Mouse (Mus musculus) forebrain, embryonic 13.5 days (tissue): ENCODE results near the gene Wnt9a. TPM values are rescaled to one million over a fixed set of nuclear protein-coding genes. Genes with fewer than 3 reads are reported as not detected.
A peak's percentile ranks its signal among the peaks of the same experiment; 100 is the strongest.

ENCODE experiments used
- ATAC-seq: fragments of 200-750 bp; cut with Nextera tagmentation; 2 replicates; pipeline ENCODE4 v1.8.0; 2017
- H3K27ac ChIP-seq: fragments of 300-500 bp; sonication (generic); 2 replicates; pipeline ENCODE4 v1.5.1; 2015; ENCODE audit warnings: inconsistent platforms, mild to moderate bottlenecking, moderate library complexity
- H3K27me3 ChIP-seq: fragments of 300-500 bp; sonication (generic); 2 replicates; pipeline ENCODE4 v1.6.1; 2015; ENCODE audit warnings: mild to moderate bottlenecking, inconsistent platforms
- H3K36me3 ChIP-seq: fragments of 300-500 bp; sonication (generic); 2 replicates; pipeline ENCODE4 v1.6.1; 2015; ENCODE audit warnings: mild to moderate bottlenecking, inconsistent platforms; ENCODE audit not compliant: poor library complexity, severe bottlenecking
- H3K4me1 ChIP-seq: fragments of 300-500 bp; sonication (generic); 2 replicates; pipeline ENCODE4 v1.6.1; 2015; ENCODE audit warnings: inconsistent platforms
- H3K4me2 ChIP-seq: fragments of 300-500 bp; sonication (generic); 2 replicates; pipeline ENCODE4 v1.6.1; 2015; ENCODE audit warnings: inconsistent platforms, mild to moderate bottlenecking, moderate library complexity
- H3K4me3 ChIP-seq: fragments of 300-500 bp; sonication (generic); 2 replicates; pipeline ENCODE4 v1.5.1; 2015; ENCODE audit warnings: mild to moderate bottlenecking, inconsistent platforms
- H3K9ac ChIP-seq: fragments of 300-500 bp; sonication (generic); 2 replicates; pipeline ENCODE4 v1.6.1; 2015; ENCODE audit warnings: mild to moderate bottlenecking, inconsistent platforms
- H3K9me3 ChIP-seq: fragments of 300-500 bp; sonication (generic); replicated peaks from 2 replicates; pipeline ENCODE4 v1.6.1; 2016; ENCODE audit warnings: inconsistent platforms
- WGBS: fragments of 180-500 bp; shearing (Covaris S2); methylation state at CpG from one replicate; pipeline ENCODE4 v1.1.7; 2015; 5-methylcytosine and 5-hydroxymethylcytosine counted together
- polyA plus RNA-seq: library from polyadenylated mRNA; unstranded; fragments of >200 nt; fragmentation: Nextera tagmentation; extraction: Ambion mirVana; gene quantifications from 2 replicates; pipeline ENCODE4 v1.2.1, GENCODE M21; 2015

Gene Wnt9a
- polyA plus RNA-seq, 1 experiment from 2014 or later = 1.8 TPM

GRCm38 (mm10) chr11:59324777-59325176 lies 18.0 kb downstream of the Wnt9a start:
- H3K4me1 ChIP-seq = peaks cover 12% of the 10 kb centered on the region
- no peak overlapping the region for H3K4me2 ChIP-seq
- H3K9ac ChIP-seq = no peak overlapping the region
- no peaks in the 10 kb centered on the region for H3K27me3 ChIP-seq
- H3K4me3 ChIP-seq = no peak overlapping the region
- no peaks in the 10 kb centered on the region for H3K36me3 ChIP-seq
- no peak overlapping the region for H3K27ac ChIP-seq
- no peaks in the 10 kb centered on the region for H3K9me3 ChIP-seq
- WGBS = 89% methylated on average over 5 of the region's 5 CpGs
- ATAC-seq = no peak

- Histone ChIP-seq H3K4me3 (no peak overlapping the region), H3K4me1 (peaks cover 17% of the 10 kb centered on the region), H3K9ac (no peak overlapping the region), H3K9me3 (no peaks in the 10 kb centered on the region), H3K27ac (no peak overlapping the region), H3K4me2 (no peak overlapping the region), H3K36me3 (no peaks in the 10 kb centered on the region), H3K27me3 (peaks cover 11% of the 10 kb centered on the region)
- no peak for ATAC-seq
- 88% methylated on average over 18 of the region's 18 CpGs for WGBS
These were observed 20.9 kb downstream of the Wnt9a start for GRCm38 (mm10) chr11:59327625-59328024.

GRCm38 (mm10) chr11:59329616-59330015 lies 22.9 kb downstream of the Wnt9a start:
- no peak for ATAC-seq
- H3K4me2 ChIP-seq = no peak overlapping the region
- no peak overlapping the region for H3K4me3 ChIP-seq
- 0 out of 2 replicates have a peak overlapping the region, but pooled peaks have one; percentile 18 for H3K9ac ChIP-seq
- H3K27me3 ChIP-seq = peaks cover 20% of the 10 kb centered on the region
- H3K36me3 ChIP-seq = no peaks in the 10 kb centered on the region
- peak overlapping the region; percentile 41 for H3K27ac ChIP-seq
- H3K4me1 ChIP-seq = peaks cover 17% of the 10 kb centered on the region
- WGBS = 1% methylated on average over 6 of the region's 6 CpGs
- no peaks in the 10 kb centered on the region for H3K9me3 ChIP-seq

- 41% methylated on average over 5 of the region's 5 CpGs for WGBS
- ATAC-seq = 0 out of 2 replicates have a peak, but pooled peaks have one; percentile 53
These were observed 23.8 kb downstream of the Wnt9a start for GRCm38 (mm10) chr11:59330560-59330959.

GRCm38 (mm10) chr11:59331167-59331869 lies 24.6 kb downstream of the Wnt9a start:
- Histone ChIP-seq H3K9me3 (no peaks in the 10 kb centered on the region), H3K9ac (no peak overlapping the region)
- no peak for ATAC-seq

More at GRCm38 (mm10) chr11:59330560-59330959, 23.8 kb downstream of the Wnt9a start:
- Histone ChIP-seq H3K4me3 (no peak overlapping the region), H3K27me3 (peaks cover 22% of the 10 kb centered on the region), H3K9me3 (no peaks in the 10 kb centered on the region), H3K4me2 (no peak overlapping the region), H3K36me3 (no peaks in the 10 kb centered on the region), H3K27ac (no peak overlapping the region), H3K4me1 (peaks cover 17% of the 10 kb centered on the region), H3K9ac (0 out of 2 replicates have a peak overlapping the region, but pooled peaks have one; percentile 12)

GRCm38 (mm10) chr11:59332938-59333337 lies 26.2 kb downstream of the Wnt9a start:
- Histone ChIP-seq H3K36me3 (no peaks in the 10 kb centered on the region), H3K9ac (no peak overlapping the region), H3K4me1 (peaks cover 23% of the 10 kb centered on the region), H3K4me2 (no peak overlapping the region), H3K9me3 (no peaks in the 10 kb centered on the region), H3K27ac (no peak overlapping the region), H3K4me3 (no peak overlapping the region), H3K27me3 (peaks cover 22% of the 10 kb centered on the region)
- 33% methylated on average over 9 of the region's 9 CpGs for WGBS
- no peak for ATAC-seq

More at GRCm38 (mm10) chr11:59331167-59331869, 24.6 kb downstream of the Wnt9a start:
- Histone ChIP-seq H3K27me3 (peaks cover 22% of the 10 kb centered on the region), H3K4me1 (peaks cover 20% of the 10 kb centered on the region), H3K36me3 (no peaks in the 10 kb centered on the region), H3K4me2 (no peak overlapping the region), H3K4me3 (no peak overlapping the region), H3K27ac (no peak overlapping the region)
- WGBS = 82% methylated on average over 16 of the region's 16 CpGs

- H3K9ac ChIP-seq = no peak overlapping the region
- H3K27ac ChIP-seq = no peak overlapping the region
- 83% methylated on average over 4 of the region's 4 CpGs for WGBS
- no peaks in the 10 kb centered on the region for H3K9me3 ChIP-seq
- H3K27me3 ChIP-seq = peaks cover 22% of the 10 kb centered on the region
- no peak overlapping the region for H3K4me2 ChIP-seq
- peaks cover 8% of the 10 kb centered on the region for H3K4me1 ChIP-seq
- no peak overlapping the region for H3K4me3 ChIP-seq
- H3K36me3 ChIP-seq = no peaks in the 10 kb centered on the region
- no peak for ATAC-seq
These were observed 28.4 kb downstream of the Wnt9a start for GRCm38 (mm10) chr11:59335150-59335549.

- Histone ChIP-seq H3K27me3 (peaks cover 22% of the 10 kb centered on the region), H3K4me1 (peaks cover 6% of the 10 kb centered on the region), H3K9ac (no peak overlapping the region), H3K27ac (no peak overlapping the region), H3K4me3 (no peak overlapping the region), H3K9me3 (no peaks in the 10 kb centered on the region), H3K4me2 (no peak overlapping the region), H3K36me3 (no peaks in the 10 kb centered on the region)
- WGBS = 57% methylated on average over 2 of the region's 2 CpGs
- no peak for ATAC-seq
These were observed 29.2 kb downstream of the Wnt9a start for GRCm38 (mm10) chr11:59335942-59336341.

- Histone ChIP-seq H3K4me2 (no peak overlapping the region), H3K9me3 (no peaks in the 10 kb centered on the region), H3K4me1 (peaks cover 6% of the 10 kb centered on the region), H3K36me3 (no peaks in the 10 kb centered on the region), H3K27me3 (peaks cover 19% of the 10 kb centered on the region), H3K27ac (no peak overlapping the region), H3K9ac (no peak overlapping the region), H3K4me3 (no peak overlapping the region)
- WGBS = 17% methylated on average over 1 of the region's 1 CpGs
- ATAC-seq = no peak
These were observed 29.7 kb downstream of the Wnt9a start for GRCm38 (mm10) chr11:59336381-59336780.

- Histone ChIP-seq H3K9me3 (no peaks in the 10 kb centered on the region), H3K9ac (no peak overlapping the region), H3K27me3 (peaks cover 11% of the 10 kb centered on the region; the same call in 1 of the 2 replicates), H3K4me2 (no peak overlapping the region), H3K4me1 (peaks cover 6% of the 10 kb centered on the region), H3K27ac (no peak overlapping the region), H3K4me3 (no peak overlapping the region), H3K36me3 (no peaks in the 10 kb centered on the region)
- no peak for ATAC-seq
- WGBS = 67% methylated on average over 13 of the region's 13 CpGs
These were observed 31.4 kb downstream of the Wnt9a start for GRCm38 (mm10) chr11:59337955-59338735.

GRCm38 (mm10) chr11:59338736-59339120 lies 32.0 kb downstream of the Wnt9a start:
- no peak for ATAC-seq
- H3K9ac ChIP-seq = no peak overlapping the region
- H3K4me2 ChIP-seq = no peak overlapping the region
- peaks cover 10% of the 10 kb centered on the region; the same call in 1 of the 2 replicates for H3K27me3 ChIP-seq
- H3K4me1 ChIP-seq = peaks cover 6% of the 10 kb centered on the region
- H3K36me3 ChIP-seq = no peaks in the 10 kb centered on the region
- no peak overlapping the region for H3K4me3 ChIP-seq
- H3K9me3 ChIP-seq = no peaks in the 10 kb centered on the region
- 92% methylated on average over 2 of the region's 2 CpGs for WGBS
- H3K27ac ChIP-seq = no peak overlapping the region

GRCm38 (mm10) chr11:59342956-59343355 lies 36.2 kb downstream of the Wnt9a start:
- 78% methylated on average over 5 of the region's 5 CpGs for WGBS
- Histone ChIP-seq H3K27me3 (no peaks in the 10 kb centered on the region), H3K4me3 (no peak overlapping the region), H3K36me3 (no peaks in the 10 kb centered on the region), H3K4me1 (no peaks in the 10 kb centered on the region), H3K9ac (no peak overlapping the region), H3K27ac (no peak overlapping the region), H3K9me3 (no peaks in the 10 kb centered on the region), H3K4me2 (no peak overlapping the region)
- ATAC-seq = no peak
